Mouse (Mus musculus): ENCODE data around the gene Ppp1r7. TPM values are rescaled to one million over a fixed set of nuclear protein-coding genes. Genes with fewer than 3 reads are reported as not detected.
A peak's percentile ranks its signal among the peaks of the same experiment; 100 is the strongest.

Ppp1r7 gene
- polyA plus RNA-seq, 1 experiment from 2014 or later, result 47.9 TPM

DNA sequence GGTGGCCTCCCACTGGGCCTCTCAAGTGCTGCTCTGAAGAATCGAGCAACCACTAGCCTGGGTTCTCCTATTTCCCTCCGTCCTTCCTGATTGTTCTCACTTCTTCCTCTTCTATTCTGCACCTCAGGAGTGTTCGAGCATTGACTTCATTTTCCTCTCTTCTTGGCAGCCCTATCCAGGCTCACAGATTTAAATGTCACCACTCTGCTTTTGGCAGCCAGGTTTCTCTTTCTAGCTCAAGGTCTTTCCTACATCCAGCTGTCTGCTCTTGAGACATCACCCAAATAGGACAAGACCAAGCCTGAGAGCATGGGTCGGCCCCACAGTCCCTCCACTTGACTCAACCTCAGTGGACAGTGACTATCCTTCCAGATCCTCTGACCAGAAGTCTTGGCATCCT, 20.0 kb downstream of the Ppp1r7 start:
- DNase-seq (ENCODE audit: low spot score) (no peak), ATAC-seq (replicated peaks; ENCODE audit: low FRiP score, low read depth) (no peak)
- Histone ChIP-seq H3K36me3 (ENCODE audit: insufficient read depth, low read length) (peaks cover 56% of the 10 kb centered on the region), H3K4me1 (replicated peaks; ENCODE audit: insufficient read depth, low read length) (no peaks in the 10 kb centered on the region), H3K9me3 (replicated peaks; ENCODE audit: low read length) (no peaks in the 10 kb centered on the region), H3K27ac (no peak overlapping the region), H3K27me3 (ENCODE audit: insufficient read depth, low read length) (no peaks in the 10 kb centered on the region), H3K4me2 (ENCODE audit: low read length) (no peak overlapping the region), H3K9ac (ENCODE audit: low read depth, low read length) (no peak overlapping the region), H3K4me3 (replicated peaks; ENCODE audit: low read depth, low read length) (no peak overlapping the region)
- no peak for TF ChIP-seq CTCF (IDR thresholded peaks at IDR 0.05; ENCODE audit: low read depth)
- WGBS, result 93% methylated on average over 4 of the region's 4 CpGs

GRCm38 (mm10) chr1:93365641-93366040, 23.0 kb downstream of the Ppp1r7 start:
- Histone ChIP-seq H3K4me1 (replicated peaks; ENCODE audit: insufficient read depth, low read length) (no peaks in the 10 kb centered on the region), H3K27ac (no peak overlapping the region), H3K36me3 (ENCODE audit: insufficient read depth, low read length) (peaks cover 44% of the 10 kb centered on the region), H3K4me2 (ENCODE audit: low read length) (no peak overlapping the region), H3K4me3 (replicated peaks; ENCODE audit: low read depth, low read length) (no peak overlapping the region), H3K9me3 (replicated peaks; ENCODE audit: low read length) (no peaks in the 10 kb centered on the region), H3K9ac (ENCODE audit: low read depth, low read length) (no peak overlapping the region), H3K27me3 (ENCODE audit: insufficient read depth, low read length) (no peaks in the 10 kb centered on the region)
- no peak for ATAC-seq (replicated peaks; ENCODE audit: low FRiP score, low read depth)
- DNase-seq (ENCODE audit: low spot score), result no peak
- TF ChIP-seq CTCF (IDR thresholded peaks at IDR 0.05; ENCODE audit: low read depth), result no peak
- 94% methylated on average over 6 of the region's 6 CpGs for WGBS

GRCm38 (mm10) chr1:93373665-93374064, 31.0 kb downstream of the Ppp1r7 start, which contains the start of gene Ano7:
Gene Ano7 (plus strand): TSS chr1:93373930.
- H3K4me3 ChIP-seq (replicated peaks; ENCODE audit: low read depth, low read length), result no peak within 1 kb of the TSS
- H3K4me1 ChIP-seq (replicated peaks; ENCODE audit: insufficient read depth, low read length), result no peaks in the 10 kb centered on the region
- no peak within 1 kb of the TSS for H3K4me2 ChIP-seq (ENCODE audit: low read length)
- no peak within 1 kb of the TSS for H3K27ac ChIP-seq
- TF ChIP-seq CTCF (IDR thresholded peaks at IDR 0.05; ENCODE audit: low read depth), result no peak
- DNase-seq (ENCODE audit: low spot score) (no peak), ATAC-seq (replicated peaks; ENCODE audit: low FRiP score, low read depth) (no peak)
- 68% methylated on average over 4 of the region's 4 CpGs for WGBS
- no peak within 1 kb of the TSS for H3K9ac ChIP-seq (ENCODE audit: low read depth, low read length)
- H3K9me3 ChIP-seq (replicated peaks; ENCODE audit: low read length), result no peaks in the 10 kb centered on the region
- no peaks in the 10 kb centered on the region for H3K27me3 ChIP-seq (ENCODE audit: insufficient read depth, low read length)
- H3K36me3 ChIP-seq (ENCODE audit: insufficient read depth, low read length), result no peaks in the 10 kb centered on the region

DNA sequence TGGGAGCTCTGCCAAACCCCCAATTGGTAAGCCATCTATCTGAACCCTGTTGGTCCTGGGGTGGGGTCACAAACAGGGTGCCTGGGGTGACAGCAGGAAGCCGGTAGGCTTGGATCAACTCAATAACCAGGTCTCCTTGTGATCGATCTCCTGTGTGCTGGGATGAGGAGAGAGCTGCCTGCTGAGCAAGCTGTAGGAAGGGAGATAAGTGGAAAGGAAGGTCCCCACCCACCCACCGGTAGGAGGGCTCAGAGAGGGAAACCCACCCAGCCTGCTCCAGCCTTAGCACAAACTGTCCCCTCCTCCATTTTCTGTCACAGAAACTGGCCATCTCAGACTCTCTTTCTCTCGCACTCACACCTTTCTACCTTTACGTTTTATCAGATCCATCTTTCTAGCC, 34.7 kb downstream of the Ppp1r7 start:
- 52% methylated on average over 5 of the region's 5 CpGs for WGBS
- no peaks in the 10 kb centered on the region for H3K9me3 ChIP-seq (replicated peaks; ENCODE audit: low read length)
- no peaks in the 10 kb centered on the region for H3K36me3 ChIP-seq (ENCODE audit: insufficient read depth, low read length)
- H3K9ac ChIP-seq (ENCODE audit: low read depth, low read length), result no peak overlapping the region
- H3K27me3 ChIP-seq (ENCODE audit: insufficient read depth, low read length), result no peaks in the 10 kb centered on the region
- DNase-seq (ENCODE audit: low spot score) (no peak), ATAC-seq (replicated peaks; ENCODE audit: low FRiP score, low read depth) (no peak)
- H3K4me1 ChIP-seq (replicated peaks; ENCODE audit: insufficient read depth, low read length), result no peaks in the 10 kb centered on the region
- H3K27ac ChIP-seq, result no peak overlapping the region
- H3K4me2 ChIP-seq (ENCODE audit: low read length), result no peak overlapping the region
- no peak for TF ChIP-seq CTCF (IDR thresholded peaks at IDR 0.05; ENCODE audit: low read depth)
- H3K4me3 ChIP-seq (replicated peaks; ENCODE audit: low read depth, low read length), result no peak overlapping the region

GRCm38 (mm10) chr1:93379117-93379516, 36.5 kb downstream of the Ppp1r7 start:
- H3K27ac ChIP-seq, result no peak overlapping the region
- H3K27me3 ChIP-seq (ENCODE audit: insufficient read depth, low read length), result no peaks in the 10 kb centered on the region
- H3K4me2 ChIP-seq (ENCODE audit: low read length), result no peak overlapping the region
- no peak for DNase-seq (ENCODE audit: low spot score)
- no peak for ATAC-seq (replicated peaks; ENCODE audit: low FRiP score, low read depth)
- H3K9me3 ChIP-seq (replicated peaks; ENCODE audit: low read length), result no peaks in the 10 kb centered on the region
- H3K9ac ChIP-seq (ENCODE audit: low read depth, low read length), result no peak overlapping the region
- WGBS, result 73% methylated on average over 5 of the region's 5 CpGs
- no peaks in the 10 kb centered on the region for H3K4me1 ChIP-seq (replicated peaks; ENCODE audit: insufficient read depth, low read length)
- H3K36me3 ChIP-seq (ENCODE audit: insufficient read depth, low read length), result no peaks in the 10 kb centered on the region
- 0 out of 2 replicates have a peak, but pooled peaks have one; percentile 9 for TF ChIP-seq CTCF (IDR thresholded peaks at IDR 0.05; ENCODE audit: low read depth)
- no peak overlapping the region for H3K4me3 ChIP-seq (replicated peaks; ENCODE audit: low read depth, low read length)

DNA sequence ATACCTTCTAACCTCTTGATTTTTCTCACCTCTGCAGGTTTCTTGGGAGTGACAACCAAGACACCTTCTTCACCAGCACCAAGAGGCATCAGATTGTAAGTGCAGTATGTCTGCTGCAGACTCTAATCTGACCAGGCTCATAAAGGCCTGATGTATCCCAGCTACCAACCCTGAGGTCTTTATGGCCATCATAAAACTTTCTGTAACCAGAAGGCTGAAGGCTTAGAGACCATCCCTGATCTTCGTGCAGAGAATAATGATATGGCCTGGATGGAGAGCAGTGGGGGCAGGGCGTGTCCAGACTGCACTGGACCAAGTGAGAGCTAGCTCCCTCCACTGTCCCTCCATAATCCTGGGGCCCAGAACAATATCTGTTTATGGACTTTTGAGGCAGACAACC, 44.5 kb downstream of the Ppp1r7 start:
- DNase-seq (ENCODE audit: low spot score) (no peak), ATAC-seq (replicated peaks; ENCODE audit: low FRiP score, low read depth) (no peak)
- no peak for TF ChIP-seq CTCF (IDR thresholded peaks at IDR 0.05; ENCODE audit: low read depth)
- H3K9ac ChIP-seq (ENCODE audit: low read depth, low read length), result no peak overlapping the region
- no peaks in the 10 kb centered on the region for H3K4me1 ChIP-seq (replicated peaks; ENCODE audit: insufficient read depth, low read length)
- 46% methylated on average over 2 of the region's 2 CpGs for WGBS
- no peaks in the 10 kb centered on the region for H3K27me3 ChIP-seq (ENCODE audit: insufficient read depth, low read length)
- H3K36me3 ChIP-seq (ENCODE audit: insufficient read depth, low read length), result no peaks in the 10 kb centered on the region
- no peak overlapping the region for H3K27ac ChIP-seq
- H3K4me2 ChIP-seq (ENCODE audit: low read length), result no peak overlapping the region
- H3K9me3 ChIP-seq (replicated peaks; ENCODE audit: low read length), result no peaks in the 10 kb centered on the region
- H3K4me3 ChIP-seq (replicated peaks; ENCODE audit: low read depth, low read length), result no peak overlapping the region

- Histone ChIP-seq H3K4me1 (replicated peaks; ENCODE audit: insufficient read depth, low read length) (no peaks in the 10 kb centered on the region), H3K4me2 (ENCODE audit: low read length) (no peak overlapping the region), H3K4me3 (replicated peaks; ENCODE audit: low read depth, low read length) (no peak overlapping the region), H3K36me3 (ENCODE audit: insufficient read depth, low read length) (no peaks in the 10 kb centered on the region), H3K9ac (ENCODE audit: low read depth, low read length) (no peak overlapping the region), H3K27me3 (ENCODE audit: insufficient read depth, low read length) (no peaks in the 10 kb centered on the region), H3K9me3 (replicated peaks; ENCODE audit: low read length) (no peaks in the 10 kb centered on the region), H3K27ac (no peak overlapping the region)
- TF ChIP-seq CTCF (IDR thresholded peaks at IDR 0.05; ENCODE audit: low read depth), result no peak
- ATAC-seq (replicated peaks; ENCODE audit: low FRiP score, low read depth) (no peak), DNase-seq (ENCODE audit: low spot score) (no peak)
- WGBS, result 73% methylated on average over 2 of the region's 2 CpGs
Observed at GRCm38 (mm10) chr1:93388906-93389305, 46.3 kb downstream of the Ppp1r7 start.

All from kidney, postnatal 0 days (tissue).